Mouse (Mus musculus) adrenal gland, adult 10 weeks (tissue): ENCODE results near the gene Katnbl1. TPM values are rescaled to one million over a fixed set of nuclear protein-coding genes. Genes with fewer than 3 reads are reported as not detected.

ENCODE experiments used
- polyA plus RNA-seq: library from polyadenylated mRNA; stranded (reverse); fragments of 350-450 nt; fragmentation: Illumina TruSeq; extraction: RNeasy Lipid Tissue Mini Kit (QIAGEN cat#74804); gene quantifications from one replicate; pipeline ENCODE4 v1.2.3, GENCODE M21; 2014; ENCODE audit warnings: low read depth, low replicate concordance

Katnbl1 gene
- polyA plus RNA-seq = 55.7 TPM

GRCm38 (mm10) chr2:112378973-112379898 is at the start of gene Katnbl1:
Katnbl1 (plus strand) TSS chr2:112379211.

GRCm38 (mm10) chr2:112367726-112368673 is 11.0 kb upstream of the Katnbl1 start, which contains the start of gene Emc4:
Emc4 (minus strand) TSS chr2:112368027.

GRCm38 (mm10) chr2:112454862-112455564 is 76.0 kb downstream of the Katnbl1 start, which contains the start of gene Emc7:
Emc7 (plus strand) TSS chr2:112454997.

Other genes starting within 250 kb of the Katnbl1 start
- not detected for gene Olfr1316, start 244.2 kb upstream of the Katnbl1 start, polyA plus RNA-seq
- gene Olfr1317, start 238.9 kb upstream of the Katnbl1 start, polyA plus RNA-seq = not detected
- gene Olfr1318, start 225.0 kb upstream of the Katnbl1 start, polyA plus RNA-seq = not detected
- not detected for gene Lpcat4, start 139.7 kb upstream of the Katnbl1 start, polyA plus RNA-seq
- gene Nutm1, start 119.9 kb upstream of the Katnbl1 start, polyA plus RNA-seq = not detected
- 59.7 TPM for gene Nop10, start 117.3 kb upstream of the Katnbl1 start, polyA plus RNA-seq
- 55.3 TPM for gene Slc12a6, start 113.4 kb upstream of the Katnbl1 start, polyA plus RNA-seq
- 4.4 TPM for gene Gm21985, start 112.9 kb upstream of the Katnbl1 start, polyA plus RNA-seq
- 100.0 TPM for gene Emc4, start 11.2 kb upstream of the Katnbl1 start, polyA plus RNA-seq
- gene Emc7, start 75.8 kb downstream of the Katnbl1 start, polyA plus RNA-seq = 97.9 TPM
- gene Chrm5, start 101.6 kb downstream of the Katnbl1 start, polyA plus RNA-seq = not detected
- gene Aven, start 113.8 kb downstream of the Katnbl1 start, polyA plus RNA-seq = 7.1 TPM